Mouse (Mus musculus): ENCODE measurements around the gene Gm15446. TPM values are rescaled to one million over a fixed set of nuclear protein-coding genes. Genes with fewer than 3 reads are reported as not detected.

The Gm15446 gene
- polyA plus RNA-seq (2012; fragmentation: generic; extraction: Trizol), result under 1 TPM; 0.07 to 0.52 TPM

DNA sequence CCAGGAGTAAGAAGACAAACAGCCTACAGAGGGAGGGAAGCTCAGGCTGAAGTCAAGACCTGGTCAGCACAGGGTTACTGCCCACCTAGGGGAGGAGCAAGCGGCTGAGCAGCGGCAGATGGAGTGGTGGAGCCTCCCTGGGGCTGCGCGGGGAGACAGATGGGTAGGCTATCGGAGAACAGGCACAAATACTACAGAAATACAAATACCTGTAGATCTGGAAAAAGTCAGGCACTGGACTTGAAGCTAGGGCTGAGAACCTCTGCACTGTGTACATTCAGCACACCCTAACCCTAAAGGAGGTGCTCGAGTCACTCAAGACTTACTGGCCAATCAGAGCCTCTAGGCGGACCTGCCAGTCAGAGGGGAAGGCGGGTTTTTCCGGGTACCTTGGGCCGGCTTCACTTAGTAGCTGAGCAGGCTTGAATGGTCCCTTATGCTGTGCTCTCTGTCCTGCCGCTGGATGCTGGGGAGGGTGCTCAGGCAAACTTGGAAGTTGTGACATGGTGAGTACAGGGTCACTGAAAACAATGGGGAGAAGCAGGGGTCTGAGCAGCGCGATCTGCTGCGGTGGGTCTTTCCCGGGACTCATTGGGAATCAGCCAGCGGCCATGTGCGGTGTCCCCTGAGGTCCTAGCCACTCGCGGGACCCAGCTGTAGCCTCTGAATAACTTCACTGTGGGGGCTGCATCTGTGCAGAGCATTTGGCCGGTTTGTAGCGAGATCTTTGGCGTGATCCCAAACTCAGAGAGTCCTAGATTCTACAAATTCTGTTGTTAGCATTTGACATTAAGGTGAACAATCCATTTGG lies at the start of gene Gm15446:
Gm15446 (plus strand) TSS at position 140 of the 811 bp plus-strand sequence.

Other genes starting within 250 kb of the Gm15446 start
- gene 5430403G16Rik, start 232.4 kb upstream of the Gm15446 start, polyA plus RNA-seq (2012; fragmentation: generic; extraction: Trizol), result under 1 TPM; 0.01 to 0.25 TPM
- 1 to 10 TPM in 1 of 2 experiments, under 1 TPM in 1; 0.22 to 1.2 TPM for gene 4930522L14Rik, start 171.5 kb upstream of the Gm15446 start, polyA plus RNA-seq (2012; fragmentation: generic; extraction: Trizol)
- gene Zfp932, start 73.1 kb downstream of the Gm15446 start, polyA plus RNA-seq (2012; fragmentation: generic; extraction: Trizol), result 1 to 10 TPM; 1.1 to 5.8 TPM
- gene Gm17655, start 149.1 kb downstream of the Gm15446 start, polyA plus RNA-seq (2012; fragmentation: generic; extraction: Trizol), result under 1 TPM; 0.01 to 0.07 TPM
- under 1 TPM; 0.01 to 0.06 TPM for gene Gm35315, start 171.0 kb downstream of the Gm15446 start, polyA plus RNA-seq (2012; fragmentation: generic; extraction: Trizol)
- 1 to 10 TPM in 1 of 2 experiments, under 1 TPM in 1; 0.29 to 1.4 TPM for gene Plcxd1, start 176.6 kb downstream of the Gm15446 start, polyA plus RNA-seq (2012; fragmentation: generic; extraction: Trizol)
- gene Gtpbp6, start 184.8 kb downstream of the Gm15446 start, polyA plus RNA-seq (2012; fragmentation: generic; extraction: Trizol), result 10 to 100 TPM; 32.7 to 58.5 TPM
- under 1 TPM; 0.06 to 0.19 TPM for gene Zfp605, start 186.7 kb downstream of the Gm15446 start, polyA plus RNA-seq (2012; fragmentation: generic; extraction: Trizol)
- 10 to 100 TPM in 1 of 2 experiments, under 1 TPM in 1; 0.97 to 10.9 TPM for gene Chfr, start 212.4 kb downstream of the Gm15446 start, polyA plus RNA-seq (2012; fragmentation: generic; extraction: Trizol)

Data from C3H10T1/2 (cell line).